In the genomic region with DNA sequence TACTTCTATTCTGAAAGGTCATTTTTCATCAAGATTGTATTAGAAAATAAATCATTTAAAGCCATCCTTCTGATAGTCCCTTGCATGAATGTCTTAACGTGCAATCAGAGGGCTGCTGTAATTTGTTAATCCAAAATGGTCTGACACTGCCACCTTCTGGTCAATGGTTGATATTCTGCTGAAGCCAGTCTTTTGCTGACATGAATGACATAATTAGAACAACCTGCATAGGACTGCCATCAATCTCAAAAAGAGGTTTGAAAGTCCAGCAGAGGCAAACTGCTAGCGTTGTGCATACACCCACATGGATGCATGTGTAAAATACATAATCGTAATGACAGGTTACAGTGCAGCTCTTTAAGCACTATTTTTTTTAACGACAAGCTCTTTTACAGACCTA, we compare ENCODE assay signal across 8 mouse cellular contexts.
DNase-seq lines count a peak whose midpoint lies in the region; ATAC-seq lines count a peak whose summit lies in the region.

No protein-coding gene starts in this region.

- DNase-seq in ES-CJ7 (ENCODE audit: low read depth, low spot score) (peak; percentile 47), ZHBTc4 (ENCODE audit: low read depth, low spot score) (peak; percentile 61)
- DNase-seq in embryo, embryonic 10 days (ENCODE audit: low spot score), result peak; percentile 88
- peak; percentile 2 to 16 for DNase-seq in heart, postnatal 36 days
- peak; percentile 55 to 72 for DNase-seq in layer of hippocampus, adult 8-10 months (ENCODE audit: low spot score in 2 of 2)
- peak; percentile 31 for DNase-seq in lung, postnatal 25 days (ENCODE audit: low spot score)
- no peak for DNase-seq in spleen, adult 12 weeks (ENCODE audit: low spot score)

- intact Hi-C loops in heart, postnatal 36 days (cut with DNase I), result loop anchor here (10.0 kb wide), 1 partner anchor 581 kb away; no protein-coding TSS in a partner anchor

- no peak overlapping the region for H3K4me3 ChIP-seq in stomach, embryonic 14.5 days (ENCODE audit: low read depth, low read length)

- H3K4me1 ChIP-seq in stomach, embryonic 14.5 days (ENCODE audit: control insufficient read depth, insufficient read depth, low read length), result no peaks in the 10 kb centered on the region

- H3K27me3 ChIP-seq in stomach, embryonic 14.5 days (ENCODE audit: control insufficient read depth, insufficient read depth, low read length), result no peaks in the 10 kb centered on the region

- H3K4me2 ChIP-seq in stomach, embryonic 14.5 days (replicated peaks; ENCODE audit: low read depth, low read length), result no peak overlapping the region

- 40% methylated on average over 4 of the region's 4 CpGs for WGBS in stomach, embryonic 14.5 days

- no peak overlapping the region for H3K27ac ChIP-seq in stomach, embryonic 14.5 days (ENCODE audit: low read length)

- no peaks in the 10 kb centered on the region for H3K36me3 ChIP-seq in stomach, embryonic 14.5 days (ENCODE audit: control insufficient read depth, insufficient read depth, low read length)

- no peak overlapping the region for H3K9ac ChIP-seq in stomach, embryonic 14.5 days (replicated peaks; ENCODE audit: low read depth, low read length)

- ATAC-seq in stomach, embryonic 14.5 days (ENCODE audit: insufficient number of reproducible peaks, insufficient read depth, low FRiP score, low read depth), result peak; percentile 37; the same call in 1 of the 2 replicates

- H3K9me3 ChIP-seq in stomach, embryonic 14.5 days (ENCODE audit: control insufficient read depth, low read depth, low read length), result no peaks in the 10 kb centered on the region
